10 mouse cellular contexts compared by ENCODE assay signal in the genomic region with DNA sequence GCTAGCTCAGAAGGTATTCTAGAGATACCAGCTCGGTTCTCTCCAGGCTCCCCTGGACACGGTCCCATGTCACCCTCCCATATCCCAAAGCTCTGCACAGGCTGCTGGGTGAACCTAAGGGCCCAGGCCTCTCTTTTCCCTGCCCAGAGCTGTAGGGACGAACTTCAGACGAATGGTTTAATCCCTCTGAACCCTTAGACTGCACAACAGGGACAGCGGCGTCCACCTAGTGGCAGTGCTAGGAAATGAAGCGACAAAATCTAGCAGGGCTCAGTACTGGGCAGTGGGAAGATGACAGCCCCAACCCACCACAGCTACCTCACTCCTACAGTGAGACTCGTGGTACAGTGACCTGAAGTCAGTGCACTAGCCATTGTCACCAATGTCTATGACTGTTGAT. TPM values are rescaled to one million over a fixed set of nuclear protein-coding genes. Genes with fewer than 3 reads are reported as not detected.
DNase-seq lines count a peak whose midpoint lies in the region; ATAC-seq and TF ChIP-seq lines count a peak whose summit lies in the region.
"Had no signal": no experiment of that assay in that cellular context is flagged by ENCODE, and none has a peak within 500 bp of the region (broad histone marks: within the 10 kb centered on the region; RNA-seq: fewer than 3 reads in every experiment).

No protein-coding gene starts in this region.

- H3K9me3 ChIP-seq in forebrain, embryonic 10.5 days, result no peaks in the 10 kb centered on the region
- H3K9me3 ChIP-seq in hindbrain, embryonic 10.5 days, result no peaks in the 10 kb centered on the region

- DNase-seq in cerebellum, adult 2 months, result no peak
- DNase-seq in cerebellum, adult 11-12 months, result no peak
- peak; percentile 67 for DNase-seq in adrenal gland, postnatal 14 days
- peak; percentile 70 for DNase-seq in forebrain, embryonic 10.5 days (ENCODE audit: extremely low spot score, low spot score)
- peak; percentile 76 for DNase-seq in hindbrain, embryonic 10.5 days (ENCODE audit: low spot score)
- peak; percentile 51 to 69 for DNase-seq in left cerebral cortex, postnatal 10 days (ENCODE audit: extremely low spot score in 1 of 2, low spot score in 2 of 2)
- peak; percentile 61 to 69 for DNase-seq in right cerebral cortex, adult 2 months (ENCODE audit: low spot score in 2 of 2)

- TF ChIP-seq CTCF in cerebellum, adult 2 months (IDR thresholded peaks at IDR 0.05; ENCODE audit: borderline replicate concordance, insufficient read depth, low read depth, low read length), result peak; percentile 53; the same call in 1 of the 2 replicates

- H3K36me3 ChIP-seq in forebrain, embryonic 10.5 days (replicated peaks), result no peaks in the 10 kb centered on the region
- no peaks in the 10 kb centered on the region for H3K36me3 ChIP-seq in hindbrain, embryonic 10.5 days

- WGBS in cerebellum, adult 2 months, result 8% methylated on average over 8 of the region's 8 CpGs
- WGBS in forebrain, embryonic 10.5 days, result 6% methylated on average over 8 of the region's 8 CpGs
- 8% methylated on average over 8 of the region's 8 CpGs for WGBS in hindbrain, embryonic 10.5 days

- intact Hi-C loops in left cerebral cortex, postnatal 10 days (cut with DNase I), result loop anchor here (1.0 to 5.0 kb wide), 2 partner anchors 40 to 251 kb away; no protein-coding TSS in a partner anchor

- TF ChIP-seq POLR2A in cerebellum, adult 2 months (IDR thresholded peaks at IDR 0.05; ENCODE audit: borderline replicate concordance, insufficient read depth, low read length), result no peak

- peak; percentile 50 for ATAC-seq in megakaryocyte, adult 5-6 weeks (ENCODE audit: poor library complexity, severe bottlenecking)

- no peak overlapping the region for H3K4me3 ChIP-seq in cerebellum, adult 2 months (replicated peaks; ENCODE audit: insufficient read depth, low read depth, low read length)
- peak overlapping the region; percentile 73; the same call in 1 of the 2 replicates for H3K4me3 ChIP-seq in forebrain, embryonic 10.5 days
- H3K4me3 ChIP-seq in hindbrain, embryonic 10.5 days, result peak overlapping the region; percentile 67; the same call in 1 of the 2 replicates

- no peaks in the 10 kb centered on the region for H3K27me3 ChIP-seq in cerebellum, adult 2 months (ENCODE audit: control insufficient read depth, insufficient read depth, low read length)
- peaks cover 19% of the 10 kb centered on the region for H3K27me3 ChIP-seq in forebrain, embryonic 10.5 days (ENCODE audit: poor library complexity, severe bottlenecking)
- H3K27me3 ChIP-seq in hindbrain, embryonic 10.5 days (ENCODE audit: insufficient read depth, poor library complexity, severe bottlenecking), result no peaks in the 10 kb centered on the region

- H3K27ac ChIP-seq in cerebellum, adult 2 months (ENCODE audit: insufficient read depth, low read length), result no peak overlapping the region
- peak overlapping the region; percentile 52 for H3K27ac ChIP-seq in forebrain, embryonic 10.5 days
- 0 out of 2 replicates have a peak overlapping the region, but pooled peaks have one; percentile 88 for H3K27ac ChIP-seq in hindbrain, embryonic 10.5 days

- H3K4me1 ChIP-seq in cerebellum, adult 2 months (ENCODE audit: control insufficient read depth, insufficient read depth, low read length), result no peaks in the 10 kb centered on the region
- H3K4me1 ChIP-seq in forebrain, embryonic 10.5 days, result peaks cover 51% of the 10 kb centered on the region
- peaks cover 59% of the 10 kb centered on the region for H3K4me1 ChIP-seq in hindbrain, embryonic 10.5 days (replicated peaks)

RNA-seq across cellular contexts. Expression of a gene that starts 5.5 kb away (rescaled TPM):
- polyA plus RNA-seq in cerebellum, adult 2 months (2012; rRNA removed), result 1.9 TPM in 2 replicates
- 4.4 and 16.1 TPM in 2 replicates for total RNA-seq in adrenal gland, postnatal 14 days (2021)
- 10.2 and 13.1 TPM in 2 replicates for polyA plus RNA-seq in forebrain, embryonic 10.5 days (2016; fragmentation: Nextera tagmentation; extraction: Ambion mirVana)
- polyA plus RNA-seq in hindbrain, embryonic 10.5 days (2016; fragmentation: Nextera tagmentation; extraction: Ambion mirVana), result 10.8 and 13.0 TPM in 2 replicates
- 1 to 10 TPM; 3.4 to 4.8 TPM for total RNA-seq in left cerebral cortex, postnatal 10 days (2021)
- total RNA-seq in megakaryocyte, adult 5-6 weeks (2015), result 84.6 and 91.2 TPM in 2 replicates
- total RNA-seq in megakaryocyte, adult 5-6 weeks (2017), result 43.5 and 56.7 TPM in 2 replicates

RNA-seq across cellular contexts. Expression of a gene that starts 46.4 kb away (rescaled TPM):
- not detected in 2 replicates for polyA plus RNA-seq in cerebellum, adult 2 months (2012; rRNA removed)
- 1.1 and 1.9 TPM in 2 replicates for total RNA-seq in adrenal gland, postnatal 14 days (2021)
- not detected in 2 replicates for polyA plus RNA-seq in forebrain, embryonic 10.5 days (2016; fragmentation: Nextera tagmentation; extraction: Ambion mirVana)
- not detected in 2 replicates for polyA plus RNA-seq in hindbrain, embryonic 10.5 days (2016; fragmentation: Nextera tagmentation; extraction: Ambion mirVana)
- not detected for total RNA-seq in left cerebral cortex, postnatal 10 days (2021)
- not detected in 2 replicates for total RNA-seq in megakaryocyte, adult 5-6 weeks (2015)
- not detected in 2 replicates for total RNA-seq in megakaryocyte, adult 5-6 weeks (2017)
- total RNA-seq: ES-E14; left cerebral cortex, postnatal 14 days had no signal

RNA-seq across cellular contexts. Expression of a gene that starts 52.7 kb away (rescaled TPM):
- polyA plus RNA-seq in cerebellum, adult 2 months (2012; rRNA removed), result 0.14 TPM in 1 of 2 replicates, not detected in the other
- 6.6 and 8.0 TPM in 2 replicates for total RNA-seq in adrenal gland, postnatal 14 days (2021)
- not detected in 2 replicates for polyA plus RNA-seq in forebrain, embryonic 10.5 days (2016; fragmentation: Nextera tagmentation; extraction: Ambion mirVana)
- not detected in 2 replicates for polyA plus RNA-seq in hindbrain, embryonic 10.5 days (2016; fragmentation: Nextera tagmentation; extraction: Ambion mirVana)
- total RNA-seq in left cerebral cortex, postnatal 10 days (2021), result not detected
- not detected in 2 replicates for total RNA-seq in megakaryocyte, adult 5-6 weeks (2015)
- not detected in 2 replicates for total RNA-seq in megakaryocyte, adult 5-6 weeks (2017)
- total RNA-seq: ES-E14; left cerebral cortex, postnatal 14 days had no signal

Comparison
In these comparisons a context has a peak if more than half of its experiments do, and no peak if none do; other contexts are left out.
1. DNase-seq: peak in adrenal gland, postnatal 14 days (single experiment), forebrain, embryonic 10.5 days (single experiment), hindbrain, embryonic 10.5 days (single experiment), left cerebral cortex, postnatal 10 days (2 of 2) and right cerebral cortex, adult 2 months (2 of 2); none in cerebellum, adult 2 months (0 of 2) and cerebellum, adult 11-12 months (single experiment).